Mouse (Mus musculus) thymus, postnatal 10 days (tissue): ENCODE data around the gene Ulbp1.
"Not testable (repeated sequence)": the region's sequence is repeated elsewhere in the genome, so short reads cannot be mapped to it uniquely, and the experiment has no call there.

ENCODE experiments used
- DNase-seq, 2 experiments: peaks; one replicate each; pipeline ENCODE4 v3.0.0; 2021; ENCODE audit warnings: low spot score in 2 of 2

The Ulbp1 gene

DNA sequence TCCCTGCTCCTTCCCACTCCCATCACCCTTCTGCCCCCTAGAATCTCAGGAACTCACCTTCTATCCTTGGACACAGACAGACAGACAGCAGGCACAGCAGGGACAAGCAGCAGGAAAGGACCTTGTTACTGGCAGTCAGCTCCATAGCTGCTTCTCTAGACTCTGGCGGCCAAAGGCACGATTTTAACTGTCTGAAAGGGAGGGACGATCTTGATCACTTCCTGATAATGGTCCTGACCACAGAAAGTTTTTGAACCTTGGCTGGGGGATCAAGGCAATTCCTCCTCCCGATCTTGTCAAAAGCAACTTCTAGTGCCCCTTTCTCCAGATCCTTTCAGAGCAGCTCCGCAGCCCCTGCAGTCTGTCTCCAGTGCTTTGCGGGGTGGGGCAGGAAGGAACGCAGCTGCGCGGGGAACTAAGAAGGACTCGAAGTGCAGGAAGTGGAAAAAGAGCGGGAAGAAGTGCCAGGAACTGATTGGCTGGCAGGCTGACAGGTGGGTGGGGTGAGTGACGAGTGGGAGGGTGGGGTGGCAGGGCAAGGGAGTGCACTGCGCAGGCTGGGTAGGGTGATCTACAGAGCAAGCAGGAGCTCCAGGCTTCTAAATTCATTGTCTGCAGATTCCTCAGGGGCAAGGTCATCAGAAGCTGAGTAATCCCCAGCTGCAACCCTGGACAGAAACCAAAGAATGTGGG is at the start of gene Ulbp1:
Gene Ulbp1 (minus strand): TSS at position 442 of the 693 bp plus-strand sequence.
- peak; percentile 74 to 77 for DNase-seq

DNA sequence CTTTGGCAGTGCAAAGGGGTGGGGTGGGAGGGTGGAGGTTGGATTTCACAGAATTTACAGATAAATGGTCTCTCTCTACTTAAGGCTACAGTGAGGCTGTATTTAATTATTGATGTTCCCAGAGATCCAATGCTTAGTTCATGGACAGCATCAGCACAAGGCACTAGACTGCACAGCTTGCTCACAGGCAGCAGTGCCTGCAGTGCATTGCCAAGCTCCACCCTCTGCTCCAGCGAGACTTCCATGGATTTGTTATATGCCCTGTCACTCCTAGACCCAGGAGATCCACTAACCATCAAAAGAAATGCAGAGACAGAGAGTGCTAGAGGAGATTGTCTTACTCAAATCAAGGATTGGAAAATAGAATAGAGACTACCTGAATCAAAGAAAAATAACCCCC is 24.7 kb upstream of the Ulbp1 start:
- not testable (repeated sequence) for DNase-seq

DNA sequence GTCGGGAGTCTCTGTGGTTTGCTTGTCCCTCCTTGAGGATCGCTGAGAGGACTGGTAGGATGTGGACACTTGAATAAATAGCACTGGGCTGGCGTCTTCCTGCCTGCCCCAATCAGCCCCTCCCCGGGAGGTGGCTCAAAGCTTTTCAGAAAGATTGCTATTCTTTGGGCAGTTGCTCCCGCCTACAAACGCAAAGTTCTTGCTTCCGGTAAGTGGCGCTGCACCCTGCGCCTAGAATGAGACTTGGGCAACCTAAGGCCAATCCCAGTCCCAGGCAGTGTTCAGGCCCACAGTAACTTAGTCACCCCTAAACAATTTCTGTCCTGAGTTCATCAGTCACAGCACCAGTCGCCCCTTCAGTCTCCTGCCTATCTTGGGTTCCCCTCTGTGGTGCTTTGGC is 18.9 kb upstream of the Ulbp1 start:
- DNase-seq, result not testable (repeated sequence)

DNA sequence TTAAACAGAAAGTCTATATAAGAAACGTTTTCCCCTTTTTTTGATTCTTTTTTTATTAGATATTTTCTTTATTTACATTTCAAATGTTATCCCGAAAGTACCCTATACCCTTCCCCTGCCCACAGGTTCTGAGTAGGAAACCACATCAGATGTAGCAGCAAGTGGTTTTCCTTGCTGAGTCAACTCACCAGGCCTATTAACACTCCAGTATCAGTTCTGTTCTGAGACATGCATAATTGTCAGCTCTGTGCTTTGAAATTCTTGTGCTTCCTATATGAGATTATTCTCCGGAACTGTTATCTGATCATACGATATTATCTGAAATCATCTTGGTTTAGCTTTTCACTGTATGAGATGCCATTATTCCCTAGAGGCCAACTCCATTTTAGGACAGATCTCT is 10.2 kb upstream of the Ulbp1 start:
- no peak for DNase-seq

DNA sequence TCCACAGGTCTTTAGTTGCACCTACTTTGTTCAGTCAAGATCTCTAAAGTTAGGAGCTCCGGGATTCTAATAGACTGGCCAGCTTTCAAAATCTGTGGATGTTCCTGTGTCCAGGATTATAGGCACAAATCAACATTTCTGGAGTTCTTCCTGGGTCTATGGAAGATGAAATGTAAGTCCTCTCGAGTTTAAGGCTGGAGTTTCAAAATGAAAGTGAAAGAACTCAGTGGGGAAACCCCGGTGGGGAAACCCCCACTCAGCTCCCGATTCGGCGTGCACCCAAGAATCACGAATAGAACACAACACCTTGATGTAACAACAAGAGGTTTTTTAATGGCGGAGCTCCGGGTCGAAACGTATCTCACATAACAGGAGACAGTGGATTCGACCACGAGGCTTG is 787 bp upstream of the Ulbp1 start:
- not testable (repeated sequence) for DNase-seq

DNA sequence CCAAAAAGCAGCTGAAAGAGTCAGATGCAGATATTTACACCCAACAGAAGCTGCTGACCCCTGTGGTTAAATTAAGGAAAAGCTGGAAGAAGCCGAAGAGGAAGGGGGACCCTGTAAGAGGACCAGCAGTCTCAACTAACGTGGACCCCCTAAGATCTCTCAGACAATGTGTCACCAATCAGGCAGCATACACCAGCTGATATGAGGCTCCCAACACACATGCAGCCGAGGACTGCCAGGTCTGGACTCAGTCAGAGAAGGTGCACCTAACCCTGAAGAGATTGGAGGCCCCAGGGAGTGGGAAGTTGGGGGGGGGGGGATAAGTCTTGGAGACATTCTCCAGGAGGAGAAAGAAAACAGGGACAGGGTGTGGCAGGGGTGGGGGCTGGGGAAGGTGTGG is 1.8 kb downstream of the Ulbp1 start:
- DNase-seq, result no peak

DNA sequence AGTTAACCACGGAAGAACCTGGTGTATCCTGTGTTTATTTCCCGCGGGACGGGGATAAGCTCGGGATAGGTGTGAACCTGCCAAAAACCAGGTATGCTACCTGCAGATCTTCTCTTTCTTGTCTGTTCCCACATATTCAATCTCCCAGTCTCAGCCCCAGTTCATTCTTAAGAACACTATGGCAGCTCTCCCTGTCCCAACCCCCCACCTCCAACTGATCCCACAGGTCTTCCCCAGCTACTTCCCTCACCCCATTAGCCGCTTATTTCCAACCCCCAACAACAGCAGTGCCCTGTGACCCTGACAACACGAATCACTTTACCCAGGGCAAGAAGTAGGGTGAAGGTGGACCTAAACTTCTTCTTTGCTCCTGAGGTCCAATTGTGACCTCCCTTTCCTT is 3.0 kb downstream of the Ulbp1 start:
- DNase-seq, result no peak

DNA sequence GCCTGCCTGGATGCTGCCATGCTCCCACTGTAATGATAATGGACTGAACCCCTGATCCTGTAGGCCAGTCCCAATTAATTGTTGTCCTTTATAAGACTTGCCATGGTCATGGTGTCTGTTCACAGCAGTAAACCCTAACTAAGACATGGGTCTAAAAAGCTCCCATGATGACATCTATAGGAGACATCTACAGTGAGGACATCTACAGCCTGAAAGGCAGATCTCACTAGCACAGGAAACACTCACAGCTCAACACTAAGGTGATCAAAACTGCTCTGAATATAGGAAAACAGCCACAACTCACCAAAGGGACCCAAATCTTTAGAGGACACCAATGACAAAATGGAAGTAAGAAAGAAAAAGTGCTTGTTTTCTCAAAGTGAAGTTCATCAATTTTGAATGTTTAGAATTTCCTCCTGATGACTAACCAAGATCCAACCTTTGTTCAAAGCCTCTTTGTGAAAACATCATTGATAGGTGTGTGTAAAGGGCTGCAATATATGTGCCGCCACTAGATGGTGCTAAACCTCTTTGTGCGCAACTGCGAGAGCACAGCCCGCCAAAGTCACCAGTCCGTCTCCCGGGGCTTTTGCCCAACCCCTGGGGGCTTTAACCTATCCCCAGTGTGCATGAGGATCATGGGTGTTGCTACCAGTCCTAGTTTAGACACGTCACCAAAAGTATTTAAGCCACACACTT is 3.6 kb downstream of the Ulbp1 start:
- DNase-seq, result peak; percentile 51 to 53

DNA sequence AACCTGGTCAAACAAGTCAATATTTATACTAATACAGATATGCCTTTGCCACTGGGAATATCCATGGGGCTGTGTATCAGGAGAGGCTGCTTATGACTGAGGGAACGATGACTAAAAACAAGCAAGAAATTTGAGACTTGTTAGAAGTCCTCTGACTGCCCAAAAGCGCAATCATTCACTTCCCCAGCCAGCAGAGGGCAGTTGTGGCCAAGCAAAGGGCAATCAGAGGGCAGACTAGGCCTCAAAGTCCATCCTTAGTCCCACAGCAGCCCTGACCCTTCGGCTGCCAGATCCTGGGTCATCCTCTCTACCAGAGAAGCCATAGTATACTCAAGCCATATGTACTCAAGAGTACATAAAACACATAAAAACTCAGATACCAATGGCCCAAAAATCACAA is 11.4 kb downstream of the Ulbp1 start:
- no peak for DNase-seq

DNA sequence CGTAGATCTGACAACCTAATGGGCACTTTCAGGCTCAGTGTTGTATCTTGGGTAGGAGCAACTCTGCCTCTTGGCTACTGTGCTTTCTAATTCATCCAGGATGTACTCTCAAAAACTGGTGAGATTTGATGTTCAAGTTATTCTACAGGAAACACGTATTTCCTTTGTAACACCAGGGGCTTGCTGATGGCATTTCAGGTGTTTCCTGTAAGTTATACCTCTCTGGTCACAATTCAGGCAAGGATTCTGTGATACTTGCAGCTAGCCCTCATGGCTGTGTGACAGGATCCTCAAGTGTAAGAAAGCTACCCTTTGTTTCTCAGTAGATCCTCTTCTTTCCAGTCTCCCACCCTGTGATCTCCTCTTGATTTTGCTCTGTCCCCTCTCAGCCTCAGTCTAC is 34.5 kb downstream of the Ulbp1 start:
- DNase-seq, result no peak

DNA sequence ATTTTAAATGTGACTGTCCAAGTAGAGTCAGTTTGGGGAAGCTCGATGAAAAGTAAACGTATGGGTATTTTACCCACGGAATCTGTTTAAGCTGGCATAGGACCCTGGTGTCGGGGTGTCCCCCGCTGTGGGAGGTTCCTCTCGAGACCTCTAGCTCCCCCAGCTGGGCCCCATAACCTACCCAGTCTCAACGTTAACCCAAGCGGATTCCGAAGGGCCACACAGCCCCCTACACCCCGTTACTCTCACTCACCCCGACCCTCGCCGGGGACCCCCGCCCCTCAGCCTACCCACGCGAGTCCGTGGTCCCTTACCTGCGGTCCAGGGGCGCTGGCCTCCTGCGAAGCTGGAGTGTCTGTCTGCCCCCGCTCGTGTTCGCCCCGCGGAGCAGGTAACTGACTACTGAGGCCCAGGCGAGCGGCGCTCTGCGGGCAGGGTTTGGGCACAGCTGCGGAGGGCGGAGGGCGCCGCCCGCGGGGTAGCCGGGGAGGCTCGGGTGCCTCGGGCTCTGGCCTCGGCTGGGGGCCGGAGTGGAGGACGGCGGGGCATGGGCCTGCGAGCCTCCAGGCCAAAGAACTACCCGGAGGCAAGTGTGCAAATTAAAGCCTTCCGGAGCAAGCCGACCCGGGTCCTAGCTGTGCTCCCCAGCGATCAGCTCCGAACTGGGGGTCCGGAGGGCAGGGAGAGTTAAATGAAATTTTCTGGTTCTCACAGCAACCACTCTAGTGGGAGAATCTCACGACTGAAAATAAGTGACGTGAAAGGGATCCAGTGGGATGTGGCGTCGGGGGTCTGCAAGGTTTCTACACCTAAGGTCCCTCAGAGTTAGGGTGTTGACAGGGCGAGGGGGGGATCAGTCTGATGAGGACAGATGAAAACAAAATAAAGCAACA is 80.0 kb downstream of the Ulbp1 start:
- DNase-seq, result peak; percentile 8 to 17

DNA sequence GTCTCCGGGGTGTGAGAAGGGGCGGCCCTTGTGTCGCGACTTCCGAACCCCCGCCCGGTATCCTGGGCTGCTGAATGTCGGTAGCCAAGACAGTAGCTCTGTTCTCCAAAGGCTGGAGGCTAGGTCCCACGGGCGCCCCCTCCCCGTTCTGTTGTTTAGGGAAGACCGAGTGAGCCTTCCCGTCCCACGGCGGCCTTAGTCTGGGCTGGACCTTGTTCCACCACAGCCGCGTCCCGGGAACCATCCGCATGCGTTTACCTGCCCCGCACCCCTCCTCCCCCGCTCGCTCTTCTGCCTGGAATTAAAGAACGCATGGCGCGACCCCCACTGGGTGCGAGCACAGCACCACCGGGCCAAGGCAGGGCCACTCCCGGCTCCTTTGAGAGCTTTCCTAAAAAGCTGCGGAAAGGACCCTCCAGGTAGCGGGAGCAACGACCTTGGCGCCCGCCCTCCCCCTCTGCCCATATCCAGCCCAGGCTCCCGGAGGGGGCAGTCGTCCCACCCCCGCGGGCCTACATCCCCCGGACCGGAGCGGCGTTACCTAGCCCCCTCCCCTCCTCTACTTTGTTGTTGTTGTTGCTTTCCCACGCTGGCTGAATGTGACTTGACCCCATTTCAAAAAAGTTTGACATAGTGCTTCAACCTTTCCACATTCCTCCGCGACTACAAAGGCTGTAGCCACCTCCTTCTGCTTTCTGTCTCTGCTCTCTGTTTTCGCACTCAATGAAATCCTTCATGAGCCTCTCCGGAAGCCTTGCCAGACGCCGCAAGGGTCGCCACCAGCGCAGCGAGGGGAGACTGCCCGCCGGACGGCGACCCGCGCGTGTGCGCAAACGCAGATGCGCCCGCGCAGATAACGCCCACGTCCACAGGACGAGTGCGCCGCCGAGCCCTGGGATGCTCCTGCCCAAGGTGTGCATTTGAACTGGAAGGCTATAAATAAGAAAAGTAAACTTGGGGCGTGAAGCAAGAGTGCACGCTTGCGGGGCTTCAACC is 81.2 kb downstream of the Ulbp1 start:
- DNase-seq, result peak; percentile 11 to 27

DNA sequence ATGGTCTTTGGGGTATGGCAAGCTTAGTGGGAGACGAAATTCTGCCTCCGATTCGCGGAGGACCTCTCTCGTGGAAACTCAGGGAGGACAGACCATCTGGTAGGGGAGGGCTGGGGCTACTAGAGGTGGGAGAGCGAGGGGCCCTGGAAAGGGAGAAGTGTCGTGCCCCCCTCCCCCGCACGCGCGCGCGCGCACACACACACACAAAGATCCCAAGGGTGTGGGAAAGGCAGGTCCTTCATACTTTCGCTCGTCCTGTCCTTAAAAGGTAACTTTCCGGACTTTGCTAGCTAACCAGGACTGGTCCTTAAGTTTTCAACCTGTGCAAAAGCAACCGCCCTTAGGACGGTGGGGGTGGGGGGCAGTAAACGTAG is 81.9 kb downstream of the Ulbp1 start:
- DNase-seq, result peak in 1 of 2 experiments; percentile 4

DNA sequence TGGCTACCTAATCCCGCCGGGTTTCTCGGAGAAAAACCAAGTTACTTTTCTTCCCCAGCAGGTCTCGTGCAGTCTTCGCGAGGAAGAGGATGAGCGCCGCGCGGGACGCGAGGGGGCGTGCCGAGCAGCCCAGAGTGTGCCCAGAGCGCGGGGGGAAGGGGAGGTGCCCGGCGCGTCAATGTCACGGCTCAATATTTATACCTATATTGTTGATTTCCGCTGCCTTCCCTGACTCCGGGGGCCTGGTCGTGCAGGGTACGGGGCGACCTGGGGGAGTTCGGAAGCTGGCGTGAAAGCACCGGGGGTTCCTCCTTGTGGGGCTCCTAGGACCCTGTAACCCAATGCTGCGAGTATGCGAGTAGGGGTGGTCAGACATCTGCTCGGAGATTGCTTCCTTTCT is 82.3 kb downstream of the Ulbp1 start:
- peak; percentile 25 to 55 for DNase-seq
